Mouse (Mus musculus): ENCODE results near the gene Mrtfa. TPM values are rescaled to one million over a fixed set of nuclear protein-coding genes. Genes with fewer than 3 reads are reported as not detected.

Gene Mrtfa
- polyA plus RNA-seq, 3 experiments from 2014 or later: 47.3 to 66.5 (median 48.1) TPM

DNA sequence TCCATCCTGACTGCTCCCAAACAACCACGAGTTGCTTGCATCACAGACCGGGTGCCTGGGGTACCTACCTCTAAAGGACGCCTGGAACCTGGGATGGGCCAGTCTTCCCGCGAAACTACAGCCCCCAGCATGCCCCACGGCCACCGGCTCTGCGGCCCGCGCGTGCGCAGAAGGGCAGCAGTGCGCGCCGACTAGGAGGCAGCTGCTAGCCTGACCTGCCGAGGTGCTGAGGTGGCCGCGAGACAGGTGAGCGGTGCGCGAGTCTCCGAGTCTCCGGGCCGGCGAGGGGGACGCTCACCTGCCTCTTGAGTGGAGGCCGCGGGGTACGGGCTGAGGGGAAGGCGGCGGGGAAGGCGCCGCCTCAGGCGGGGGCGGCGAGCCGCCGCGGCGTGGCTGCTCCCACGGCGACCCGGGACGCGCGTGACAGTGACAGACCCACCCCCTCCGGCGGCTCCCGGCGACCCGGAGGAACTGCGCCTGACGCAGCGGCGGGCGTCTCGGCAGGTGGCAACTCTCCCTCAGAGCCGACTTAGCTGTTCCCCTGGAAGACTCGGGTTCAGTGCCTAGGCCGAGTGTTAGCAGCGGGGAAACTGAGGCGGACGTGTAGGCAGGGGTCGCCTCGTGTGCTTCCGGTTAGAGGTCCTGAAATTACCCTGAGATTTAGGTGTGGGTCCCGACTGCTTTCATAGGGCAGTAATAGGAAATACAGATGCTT lies 212.8 kb downstream of the Mrtfa start, which contains the start of gene Sgsm3:
TSS of gene Sgsm3 (plus strand) at position 146 of the 715 bp plus-strand sequence.
- peak; percentile 80 for ATAC-seq

DNA sequence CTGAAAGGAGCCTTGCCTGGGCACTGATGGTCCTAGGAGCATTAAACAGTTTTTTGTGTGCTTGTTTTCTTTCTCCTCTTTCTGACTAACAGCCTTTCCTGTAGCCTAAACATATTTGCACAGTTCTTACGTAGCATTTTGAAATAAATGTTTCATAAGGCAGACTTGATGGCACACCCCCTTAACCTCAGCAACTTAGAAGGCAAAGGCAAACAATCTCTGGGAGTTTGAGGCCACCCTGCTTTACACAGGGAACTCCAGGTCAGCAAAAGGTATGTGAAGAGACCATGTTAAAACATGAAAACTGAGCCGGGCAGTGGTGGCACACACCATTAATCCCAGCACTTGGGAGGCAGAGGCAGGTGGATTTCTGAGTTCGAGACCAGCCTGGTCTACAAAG lies 214.9 kb downstream of the Mrtfa start:
- ATAC-seq: no peak

DNA sequence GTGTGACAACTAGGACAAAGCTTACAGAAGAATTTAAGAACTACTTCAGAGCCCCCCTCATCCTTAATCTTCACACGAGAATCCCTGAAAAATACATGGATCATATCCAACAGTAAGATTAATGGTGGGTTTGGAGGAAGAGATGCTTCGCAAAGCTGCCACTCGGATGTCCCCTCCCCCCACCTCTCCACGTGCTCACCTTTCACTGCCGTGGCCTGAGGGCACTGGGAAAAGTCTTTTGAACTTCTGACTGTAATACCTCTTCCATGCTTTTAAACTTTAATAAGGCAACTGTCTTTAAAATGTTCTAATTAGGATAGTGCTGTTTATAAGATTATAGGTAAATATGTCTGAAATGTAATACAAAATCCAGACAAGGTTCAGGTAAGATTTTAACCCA lies 216.2 kb downstream of the Mrtfa start:
- no peak for ATAC-seq

DNA sequence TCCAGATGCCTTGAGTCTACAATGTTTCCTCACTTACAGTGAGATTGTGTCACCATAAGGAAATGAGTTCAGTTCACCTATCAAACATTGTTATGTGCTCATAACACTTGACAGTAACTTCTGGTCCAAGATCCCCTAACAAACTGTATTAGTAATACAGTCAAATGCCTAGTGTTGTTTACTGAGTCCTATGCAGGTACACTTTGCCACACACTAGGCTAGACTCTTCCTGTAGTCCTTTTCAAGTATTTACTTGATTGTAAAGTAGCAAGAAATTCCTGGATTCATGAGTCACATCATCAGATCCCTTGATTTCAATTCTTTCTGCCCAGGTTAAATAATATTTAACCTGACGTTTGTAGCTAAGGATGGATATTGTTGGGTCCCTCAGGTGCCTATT lies 221.2 kb downstream of the Mrtfa start:
- ATAC-seq: no peak

Other genes starting within 250 kb of the Mrtfa start
- gene Adsl, start 242.3 kb downstream of the Mrtfa start, polyA plus RNA-seq (2017; shearing (Covaris generic)): 100 to 1,000 TPM; 104 to 125 (median 125) TPM
- 1 to 10 TPM; 3.1 to 4.5 (median 3.5) TPM for gene Sgsm3, start 213.0 kb downstream of the Mrtfa start, polyA plus RNA-seq (2017; shearing (Covaris generic))
- not detected for gene Mchr1, start 44.7 kb upstream of the Mrtfa start, polyA plus RNA-seq (2017; shearing (Covaris generic))
- gene Slc25a17, start 170.1 kb upstream of the Mrtfa start, polyA plus RNA-seq (2017; shearing (Covaris generic)): 100 to 1,000 TPM in 1 of 3 experiments, 10 to 100 TPM in 2; 94.4 to 105 (median 99.3) TPM
- 100 to 1,000 TPM; 170 to 193 (median 179) TPM for gene St13, start 209.3 kb upstream of the Mrtfa start, polyA plus RNA-seq (2017; shearing (Covaris generic))
- 1 to 10 TPM; 6.8 to 8.8 (median 8.2) TPM for gene Xpnpep3, start 209.4 kb upstream of the Mrtfa start, polyA plus RNA-seq (2017; shearing (Covaris generic))
- 1 to 10 TPM; 2.1 to 3.2 (median 2.2) TPM for gene Dnajb7, start 217.5 kb upstream of the Mrtfa start, polyA plus RNA-seq (2017; shearing (Covaris generic))